ENCODE assay signal across 8 mouse cellular contexts in genomic region chr15:78530671-78531450, GRCm38 (mm10). TPM values are rescaled to one million over a fixed set of nuclear protein-coding genes. Genes with fewer than 3 reads are reported as not detected.
A peak's percentile ranks its signal among the peaks of the same experiment; 100 is the strongest.
DNase-seq lines count a peak whose midpoint lies in the region; ATAC-seq and TF ChIP-seq lines count a peak whose summit lies in the region.

C1qtnf6 (minus strand) TSS chr15:78531416.

- peak within 1 kb of the TSS; percentile 74 for H3K27ac ChIP-seq in spleen, adult 2 months (ENCODE audit: insufficient read depth, low read length)
- peak within 1 kb of the TSS; percentile 86 for H3K27ac ChIP-seq in embryonic facial prominence, embryonic 13.5 days
- peak within 1 kb of the TSS; percentile 92 to 94 for H3K27ac ChIP-seq in heart, embryonic 14.5 days (replicated peaks in 1 of 2; ENCODE audit: control insufficient read depth in 1 of 2, insufficient read depth in 1 of 2, low read depth in 2 of 2, low read length in 2 of 2)
- no peak within 1 kb of the TSS for H3K27ac ChIP-seq in midbrain, embryonic 11.5 days (ENCODE audit: low read depth, low read length)

- peak within 1 kb of the TSS; percentile 58 for H3K4me2 ChIP-seq in embryonic facial prominence, embryonic 13.5 days
- H3K4me2 ChIP-seq in heart, embryonic 14.5 days (ENCODE audit: low read length): peak within 1 kb of the TSS; percentile 56
- peak within 1 kb of the TSS; percentile 46 for H3K4me2 ChIP-seq in midbrain, embryonic 11.5 days

- WGBS in spleen, adult 2 months: 86% methylated on average over 17 of the region's 17 CpGs
- WGBS in embryonic facial prominence, embryonic 13.5 days: 65% methylated on average over 17 of the region's 17 CpGs
- WGBS in heart, embryonic 14.5 days: 60% methylated on average over 17 of the region's 17 CpGs
- 74% methylated on average over 17 of the region's 17 CpGs for WGBS in midbrain, embryonic 11.5 days

- H3K9me3 ChIP-seq in embryonic facial prominence, embryonic 13.5 days: no peaks in the 10 kb centered on the region
- no peaks in the 10 kb centered on the region for H3K9me3 ChIP-seq in heart, embryonic 14.5 days (ENCODE audit: control insufficient read depth, low read length)
- H3K9me3 ChIP-seq in midbrain, embryonic 11.5 days (ENCODE audit: control insufficient read depth, low read length): no peaks in the 10 kb centered on the region

- no peak for DNase-seq in spleen, adult 2 months (ENCODE audit: low read depth in 1 of 2, low spot score in 2 of 2)
- DNase-seq in spleen, adult 12 weeks (ENCODE audit: low spot score): no peak
- peak; percentile 78 for DNase-seq in kidney, postnatal 14 days
- peak; percentile 73 for DNase-seq in midbrain, embryonic 11.5 days (ENCODE audit: low spot score, missing footprints)
- no peak for DNase-seq in spleen, postnatal 36 days (ENCODE audit: low spot score in 2 of 2)
- no peak for DNase-seq in right cerebral cortex, postnatal 36 days (ENCODE audit: low spot score in 2 of 2)

- no peaks in the 10 kb centered on the region for H3K27me3 ChIP-seq in spleen, adult 2 months (ENCODE audit: control insufficient read depth, insufficient read depth, low read length)
- H3K27me3 ChIP-seq in embryonic facial prominence, embryonic 13.5 days: no peaks in the 10 kb centered on the region; the same call in 1 of the 2 replicates
- peaks cover 2% of the 10 kb centered on the region; the same call in 1 of the 2 replicates for H3K27me3 ChIP-seq in heart, embryonic 14.5 days (ENCODE audit: control insufficient read depth, insufficient read depth, low read length)
- H3K27me3 ChIP-seq in midbrain, embryonic 11.5 days (ENCODE audit: control insufficient read depth, insufficient read depth, low read length): peaks cover 11% of the 10 kb centered on the region; the same call in 1 of the 2 replicates

- no peak for TF ChIP-seq CTCF in spleen, adult 2 months (IDR thresholded peaks at IDR 0.05; ENCODE audit: extremely low read depth, insufficient read depth, insufficient read length, insufficient replicate concordance)

- H3K4me1 ChIP-seq in spleen, adult 2 months (ENCODE audit: control insufficient read depth, insufficient read depth, insufficient read length): peaks cover 7% of the 10 kb centered on the region; the same call in 1 of the 2 replicates
- peaks cover 42% of the 10 kb centered on the region for H3K4me1 ChIP-seq in embryonic facial prominence, embryonic 13.5 days
- peaks cover 26 to 42% of the 10 kb centered on the region in 2 experiments for H3K4me1 ChIP-seq in heart, embryonic 14.5 days (ENCODE audit: control insufficient read depth in 2 of 2, insufficient read depth in 2 of 2, low read length in 2 of 2)
- peaks cover 23% of the 10 kb centered on the region for H3K4me1 ChIP-seq in midbrain, embryonic 11.5 days (ENCODE audit: control insufficient read depth, insufficient read depth, low read length)

- no peak for ATAC-seq in embryonic facial prominence, embryonic 13.5 days (ENCODE audit: insufficient number of reproducible peaks, insufficient read depth, low FRiP score, low TSS enrichment, low read depth)
- ATAC-seq in heart, embryonic 14.5 days (ENCODE audit: insufficient number of reproducible peaks, insufficient read depth, low FRiP score, low read depth): no peak
- ATAC-seq in midbrain, embryonic 11.5 days (ENCODE audit: low FRiP score): no peak

- H3K4me3 ChIP-seq in spleen, adult 2 months (ENCODE audit: extremely low read depth, insufficient read depth, insufficient read length): peak within 1 kb of the TSS; percentile 57
- H3K4me3 ChIP-seq in embryonic facial prominence, embryonic 13.5 days: peak within 1 kb of the TSS; percentile 25
- peak within 1 kb of the TSS; percentile 25 to 36 for H3K4me3 ChIP-seq in heart, embryonic 14.5 days (ENCODE audit: control insufficient read depth in 1 of 2, insufficient read depth in 1 of 2, low read depth in 1 of 2, low read length in 2 of 2)
- H3K4me3 ChIP-seq in midbrain, embryonic 11.5 days (ENCODE audit: low read depth, low read length): peak within 1 kb of the TSS; percentile 25

- H3K9ac ChIP-seq in embryonic facial prominence, embryonic 13.5 days: peak within 1 kb of the TSS; percentile 67
- H3K9ac ChIP-seq in heart, embryonic 14.5 days (ENCODE audit: low read length): peak within 1 kb of the TSS; percentile 73
- peak within 1 kb of the TSS; percentile 55 for H3K9ac ChIP-seq in midbrain, embryonic 11.5 days (ENCODE audit: low read length)

- TF ChIP-seq POLR2A in spleen, adult 2 months (IDR thresholded peaks at IDR 0.05; ENCODE audit: low read depth, low read length): no peak

- no peaks in the 10 kb centered on the region for H3K36me3 ChIP-seq in spleen, adult 2 months (ENCODE audit: control insufficient read depth, insufficient read depth, low read length)
- H3K36me3 ChIP-seq in embryonic facial prominence, embryonic 13.5 days: 0 out of 2 replicates have a peak, but pooled peaks cover 2% of the 10 kb centered on the region
- H3K36me3 ChIP-seq in heart, embryonic 14.5 days (ENCODE audit: control insufficient read depth, insufficient read depth, low read length): 0 out of 2 replicates have a peak, but pooled peaks cover 6% of the 10 kb centered on the region
- H3K36me3 ChIP-seq in midbrain, embryonic 11.5 days (ENCODE audit: control insufficient read depth, insufficient read depth, low read length): no peaks in the 10 kb centered on the region

RNA-seq across cellular contexts. Expression of gene C1qtnf6, which starts in this region (rescaled TPM):
- polyA plus RNA-seq in spleen, adult 2 months (2012; rRNA removed): 22.9 and 23.6 TPM in 2 replicates
- 38.6 and 41.2 TPM in 2 replicates for polyA plus RNA-seq in embryonic facial prominence, embryonic 13.5 days (2015; fragmentation: Nextera tagmentation; extraction: Ambion mirVana)
- 38.4 and 41.1 TPM in 2 replicates for polyA plus RNA-seq in heart, embryonic 14.5 days (2014; fragmentation: Nextera tagmentation; extraction: Ambion mirVana)
- 10.5 and 12.1 TPM in 2 replicates for polyA plus RNA-seq in midbrain, embryonic 11.5 days (2014; fragmentation: Nextera tagmentation; extraction: Ambion mirVana)

Comparison
In these comparisons a context has a peak if more than half of its experiments do, and no peak if none do; other contexts are left out.
1. DNase-seq: peak in kidney, postnatal 14 days (single experiment) and midbrain, embryonic 11.5 days (single experiment); none in spleen, adult 2 months (0 of 2), spleen, adult 12 weeks (single experiment), spleen, postnatal 36 days (0 of 2) and right cerebral cortex, postnatal 36 days (0 of 2).
2. Peak in every context shown above with its lines, with median percentiles within 50 percentile points of each other: H3K4me3 ChIP-seq, H3K4me2 ChIP-seq and H3K9ac ChIP-seq.